Mouse (Mus musculus): ENCODE data around the gene Bmp2k.

DNA sequence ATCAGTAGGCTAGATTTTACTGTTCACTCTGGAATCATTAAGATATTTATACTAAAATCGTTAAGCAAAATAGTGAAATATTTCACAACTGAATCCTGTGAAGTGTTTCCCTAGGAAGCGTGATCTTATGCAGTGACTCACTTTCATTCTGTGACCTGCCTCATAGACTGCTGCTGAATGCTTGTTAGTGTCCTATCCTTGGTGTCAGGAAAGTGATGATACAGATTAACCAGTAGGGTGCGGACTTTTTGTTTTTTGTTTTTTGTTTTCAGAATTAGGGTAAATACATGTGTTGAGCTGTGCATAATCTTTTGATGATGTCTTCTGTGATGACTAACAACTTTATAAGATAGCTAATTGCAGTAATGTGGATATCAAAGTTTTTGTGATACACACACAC, 9.4 kb downstream of the Bmp2k start:
- TF ChIP-seq CTCF (IDR thresholded peaks at IDR 0.05; ENCODE audit: control insufficient read depth, insufficient read depth, insufficient replicate concordance, low read depth, low read length), result no peak
- no peak for TF ChIP-seq POLR2A (IDR thresholded peaks at IDR 0.05; ENCODE audit: control insufficient read depth, low read depth, low read length)
